7 mouse cellular contexts compared by ENCODE assay signal in genomic region chr9:23250026-23250425, GRCm38 (mm10). TPM values are rescaled to one million over a fixed set of nuclear protein-coding genes. Genes with fewer than 3 reads are reported as not detected.
A peak's percentile ranks its signal among the peaks of the same experiment; 100 is the strongest.
DNase-seq lines count a peak whose midpoint lies in the region; ATAC-seq and TF ChIP-seq lines count a peak whose summit lies in the region.

No protein-coding gene starts in this region.

- TF ChIP-seq POLR2A in cortical plate, adult 2 months (IDR thresholded peaks at IDR 0.05; ENCODE audit: extremely low read depth, insufficient read depth, low read length), result no peak

- WGBS in midbrain, embryonic 16.5 days, result 6% methylated on average over 5 of the region's 5 CpGs

- DNase-seq in adrenal gland, adult 8-10 months, result peak; percentile 67
- peak; percentile 83 for DNase-seq in gastrocnemius, postnatal 14 days
- DNase-seq in kidney, adult 11 months, result peak; percentile 48
- DNase-seq in left cerebral cortex, postnatal 36 days (ENCODE audit: low spot score in 2 of 2), result peak; percentile 70 to 80
- DNase-seq in spleen, postnatal 10 days (ENCODE audit: low spot score in 2 of 2), result peak; percentile 38 to 76

- no peak overlapping the region for H3K4me2 ChIP-seq in midbrain, embryonic 16.5 days (ENCODE audit: low read length)

- no peaks in the 10 kb centered on the region for H3K36me3 ChIP-seq in midbrain, embryonic 16.5 days (ENCODE audit: control insufficient read depth, insufficient read depth, low read length)

- no peak overlapping the region for H3K4me3 ChIP-seq in cortical plate, adult 2 months (ENCODE audit: insufficient read depth, low read length)
- H3K4me3 ChIP-seq in midbrain, embryonic 16.5 days (ENCODE audit: low read depth, low read length), result no peak overlapping the region

- no peaks in the 10 kb centered on the region for H3K4me1 ChIP-seq in cortical plate, adult 2 months (ENCODE audit: control insufficient read depth, insufficient read depth, low read length)
- H3K4me1 ChIP-seq in midbrain, embryonic 16.5 days (ENCODE audit: control insufficient read depth, insufficient read depth, low read length), result peaks cover 8% of the 10 kb centered on the region; the same call in 1 of the 2 replicates

- intact Hi-C loops in gastrocnemius, postnatal 14 days (cut with DNase I; ENCODE audit: low total_unique reads), result no loop called here
- intact Hi-C loops in left cerebral cortex, postnatal 36 days (cut with DNase I), result loop anchor here (5.0 kb wide), 1 partner anchor 223 kb away; no protein-coding TSS in a partner anchor

- ATAC-seq in midbrain, embryonic 16.5 days, result peak; percentile 69; the same call in 1 of the 2 replicates

- peak; percentile 83 for TF ChIP-seq CTCF in cortical plate, adult 2 months (IDR thresholded peaks at IDR 0.05; ENCODE audit: extremely low read depth, insufficient read depth, low read length)

- H3K9ac ChIP-seq in midbrain, embryonic 16.5 days (ENCODE audit: low read depth, low read length), result no peak overlapping the region

- no peaks in the 10 kb centered on the region for H3K27me3 ChIP-seq in midbrain, embryonic 16.5 days (ENCODE audit: control insufficient read depth, insufficient read depth, low read depth, low read length)

- H3K27ac ChIP-seq in cortical plate, adult 2 months (ENCODE audit: insufficient read depth, low read length), result no peak overlapping the region
- H3K27ac ChIP-seq in midbrain, embryonic 16.5 days (ENCODE audit: low read length), result no peak overlapping the region

- no peaks in the 10 kb centered on the region for H3K9me3 ChIP-seq in midbrain, embryonic 16.5 days (replicated peaks; ENCODE audit: control insufficient read depth, low read length, poor library complexity, severe bottlenecking)

RNA-seq across cellular contexts. Expression of gene Bmper, which starts 27.1 kb away (rescaled TPM):
- total RNA-seq in adrenal gland, adult 8-10 months (2022), result 1 to 10 TPM in 1 of 4 experiments, under 1 TPM in 3; 0.66 to 1.1 (median 0.75) TPM
- 5.9 and 6.8 TPM in 2 replicates for polyA plus RNA-seq in cortical plate, adult 2 months (2012; rRNA removed)
- total RNA-seq in gastrocnemius, postnatal 14 days (2021), result 1 to 10 TPM; 5.7 to 7.6 TPM
- total RNA-seq in left cerebral cortex, postnatal 36 days (2021), result 1 to 10 TPM; 6.4 to 9.8 TPM
- 8.0 and 9.6 TPM in 2 replicates for polyA plus RNA-seq in midbrain, embryonic 16.5 days (2015; fragmentation: Nextera tagmentation; extraction: Ambion mirVana)
